Mouse (Mus musculus): ENCODE measurements around the gene Ctcf. TPM values are rescaled to one million over a fixed set of nuclear protein-coding genes. Genes with fewer than 3 reads are reported as not detected.

The Ctcf gene
- polyA plus RNA-seq, 1 experiment from 2014 or later = 120 TPM

GRCm38 (mm10) chr8:105606189-105607023 lies 30.0 kb upstream of the Ctcf start:
- Histone ChIP-seq H3K4me2 (replicated peaks) (peak overlapping the region; percentile 76), H3K4me1 (peaks cover 28% of the 10 kb centered on the region), H3K4me3 (peak overlapping the region; percentile 80), H3K27ac (peak overlapping the region; percentile 84), H3K9me3 (no peaks in the 10 kb centered on the region), H3K27me3 (replicated peaks) (0 out of 2 replicates have a peak, but pooled peaks cover under 1% of the 10 kb centered on the region), H3K9ac (peak overlapping the region; percentile 86), H3K36me3 (no peaks in the 10 kb centered on the region)
- ATAC-seq (ENCODE audit: low FRiP score, low read depth) = peak; percentile 76
- WGBS = 2% methylated on average over 30 of the region's 30 CpGs

- H3K27ac ChIP-seq = peak overlapping the region; percentile 84; the same call in 1 of the 2 replicates
- H3K4me1 ChIP-seq = peaks cover 28% of the 10 kb centered on the region
- H3K4me2 ChIP-seq (replicated peaks) = peak overlapping the region; percentile 76
- H3K4me3 ChIP-seq = peak overlapping the region; percentile 80
- no peak for ATAC-seq (ENCODE audit: low FRiP score, low read depth)
- H3K9ac ChIP-seq = peak overlapping the region; percentile 86
- WGBS = 6% methylated on average over 10 of the region's 10 CpGs
- peaks cover 7% of the 10 kb centered on the region for H3K27me3 ChIP-seq (replicated peaks)
- no peaks in the 10 kb centered on the region for H3K36me3 ChIP-seq
- no peaks in the 10 kb centered on the region for H3K9me3 ChIP-seq
Measured at GRCm38 (mm10) chr8:105607062-105607461, 29.3 kb upstream of the Ctcf start.

- H3K27me3 ChIP-seq (replicated peaks) = peaks cover 13% of the 10 kb centered on the region
- no peak overlapping the region for H3K4me3 ChIP-seq
- peaks cover 31% of the 10 kb centered on the region for H3K4me1 ChIP-seq
- no peaks in the 10 kb centered on the region for H3K36me3 ChIP-seq
- no peaks in the 10 kb centered on the region for H3K9me3 ChIP-seq
- no peak for ATAC-seq (ENCODE audit: low FRiP score, low read depth)
- 33% methylated on average over 4 of the region's 4 CpGs for WGBS
- H3K9ac ChIP-seq = no peak overlapping the region
- H3K4me2 ChIP-seq (replicated peaks) = peak overlapping the region; percentile 76; the same call in 1 of the 2 replicates
- H3K27ac ChIP-seq = no peak overlapping the region
Measured at GRCm38 (mm10) chr8:105607684-105608083, 28.7 kb upstream of the Ctcf start.

- peaks cover 26% of the 10 kb centered on the region for H3K27me3 ChIP-seq (replicated peaks)
- no peak overlapping the region for H3K27ac ChIP-seq
- H3K4me1 ChIP-seq = peaks cover 45% of the 10 kb centered on the region
- H3K9ac ChIP-seq = no peak overlapping the region
- 86% methylated on average over 2 of the region's 2 CpGs for WGBS
- H3K4me2 ChIP-seq (replicated peaks) = no peak overlapping the region
- no peaks in the 10 kb centered on the region for H3K36me3 ChIP-seq
- no peak for ATAC-seq (ENCODE audit: low FRiP score, low read depth)
- H3K9me3 ChIP-seq = no peaks in the 10 kb centered on the region
- no peak overlapping the region for H3K4me3 ChIP-seq
Measured at GRCm38 (mm10) chr8:105609355-105609754, 27.0 kb upstream of the Ctcf start.

- Histone ChIP-seq H3K4me3 (no peak overlapping the region), H3K36me3 (peaks cover 2% of the 10 kb centered on the region), H3K9ac (no peak overlapping the region), H3K4me2 (replicated peaks) (no peak overlapping the region), H3K27me3 (replicated peaks) (peaks cover 30% of the 10 kb centered on the region), H3K4me1 (peaks cover 44% of the 10 kb centered on the region), H3K27ac (no peak overlapping the region), H3K9me3 (no peaks in the 10 kb centered on the region)
- no peak for ATAC-seq (ENCODE audit: low FRiP score, low read depth)
- 79% methylated on average over 4 of the region's 4 CpGs for WGBS
Measured at GRCm38 (mm10) chr8:105609771-105610170, 26.6 kb upstream of the Ctcf start.

- peaks cover 35% of the 10 kb centered on the region for H3K27me3 ChIP-seq (replicated peaks)
- no peak overlapping the region for H3K4me2 ChIP-seq (replicated peaks)
- H3K4me3 ChIP-seq = no peak overlapping the region
- no peaks in the 10 kb centered on the region for H3K9me3 ChIP-seq
- peaks cover 30% of the 10 kb centered on the region for H3K4me1 ChIP-seq
- 90% methylated on average over 9 of the region's 9 CpGs for WGBS
- peaks cover 20% of the 10 kb centered on the region for H3K36me3 ChIP-seq
- no peak overlapping the region for H3K27ac ChIP-seq
- ATAC-seq (ENCODE audit: low FRiP score, low read depth) = no peak
- no peak overlapping the region for H3K9ac ChIP-seq
Measured at GRCm38 (mm10) chr8:105611836-105612235, 24.5 kb upstream of the Ctcf start.

- Histone ChIP-seq H3K36me3 (peaks cover 32% of the 10 kb centered on the region), H3K4me3 (no peak overlapping the region), H3K9me3 (no peaks in the 10 kb centered on the region), H3K9ac (no peak overlapping the region), H3K27me3 (replicated peaks) (peaks cover 35% of the 10 kb centered on the region), H3K4me2 (replicated peaks) (peak overlapping the region; percentile 44), H3K4me1 (peaks cover 20% of the 10 kb centered on the region), H3K27ac (no peak overlapping the region)
- 4% methylated on average over 20 of the region's 20 CpGs for WGBS
- no peak for ATAC-seq (ENCODE audit: low FRiP score, low read depth)
Measured at GRCm38 (mm10) chr8:105613037-105613436, 23.3 kb upstream of the Ctcf start.

- Histone ChIP-seq H3K27me3 (replicated peaks) (peaks cover 35% of the 10 kb centered on the region), H3K27ac (no peak overlapping the region), H3K9ac (peak overlapping the region; percentile 44), H3K9me3 (no peaks in the 10 kb centered on the region), H3K36me3 (peaks cover 42% of the 10 kb centered on the region), H3K4me1 (peaks cover 20% of the 10 kb centered on the region), H3K4me3 (peak overlapping the region; percentile 40), H3K4me2 (replicated peaks) (peak overlapping the region; percentile 90)
- WGBS = under 1% methylated on average over 50 of the region's 50 CpGs
- ATAC-seq (ENCODE audit: low FRiP score, low read depth) = peak; percentile 55; the same call in 1 of the 2 replicates
Measured at GRCm38 (mm10) chr8:105613830-105614511, 22.4 kb upstream of the Ctcf start.

- H3K4me3 ChIP-seq = no peak overlapping the region
- H3K27ac ChIP-seq = no peak overlapping the region
- H3K4me2 ChIP-seq (replicated peaks) = no peak overlapping the region
- H3K4me1 ChIP-seq = peaks cover 20% of the 10 kb centered on the region
- 90% methylated on average over 9 of the region's 9 CpGs for WGBS
- H3K9me3 ChIP-seq = no peaks in the 10 kb centered on the region
- H3K27me3 ChIP-seq (replicated peaks) = peaks cover 35% of the 10 kb centered on the region
- peaks cover 61% of the 10 kb centered on the region for H3K36me3 ChIP-seq
- no peak for ATAC-seq (ENCODE audit: low FRiP score, low read depth)
- H3K9ac ChIP-seq = no peak overlapping the region
Measured at GRCm38 (mm10) chr8:105615942-105616341, 20.4 kb upstream of the Ctcf start.

- no peak overlapping the region for H3K27ac ChIP-seq
- peaks cover 33% of the 10 kb centered on the region for H3K4me1 ChIP-seq
- H3K4me2 ChIP-seq (replicated peaks) = no peak overlapping the region
- ATAC-seq (ENCODE audit: low FRiP score, low read depth) = no peak
- no peaks in the 10 kb centered on the region for H3K9me3 ChIP-seq
- H3K27me3 ChIP-seq (replicated peaks) = peaks cover 22% of the 10 kb centered on the region
- WGBS = 90% methylated on average over 21 of the region's 21 CpGs
- peaks cover 74% of the 10 kb centered on the region for H3K36me3 ChIP-seq
- H3K4me3 ChIP-seq = no peak overlapping the region
- no peak overlapping the region for H3K9ac ChIP-seq
Measured at GRCm38 (mm10) chr8:105617451-105618278, 18.7 kb upstream of the Ctcf start.

GRCm38 (mm10) chr8:105618279-105618634 lies 18.1 kb upstream of the Ctcf start:
- no peak overlapping the region for H3K4me3 ChIP-seq
- no peak overlapping the region for H3K27ac ChIP-seq
- no peak for ATAC-seq (ENCODE audit: low FRiP score, low read depth)
- peaks cover 33% of the 10 kb centered on the region for H3K4me1 ChIP-seq
- H3K27me3 ChIP-seq (replicated peaks) = peaks cover 17% of the 10 kb centered on the region
- 92% methylated on average over 5 of the region's 5 CpGs for WGBS
- H3K9ac ChIP-seq = no peak overlapping the region
- H3K9me3 ChIP-seq = no peaks in the 10 kb centered on the region
- no peak overlapping the region for H3K4me2 ChIP-seq (replicated peaks)
- H3K36me3 ChIP-seq = peaks cover 76% of the 10 kb centered on the region
